Mouse (Mus musculus) adrenal gland, adult 2 months (tissue): Measurements from ENCODE around the gene Ssx9. TPM values are rescaled to one million over a fixed set of nuclear protein-coding genes. Genes with fewer than 3 reads are reported as not detected.
"Not testable (repeated sequence)": the region's sequence is repeated elsewhere in the genome, so short reads cannot be mapped to it uniquely, and the experiment has no call there.

Experiments used
- DNase-seq: peaks from one replicate; pipeline ENCODE4 v3.0.0; 2021
- long read RNA-seq: library from polyadenylated mRNA; stranded (forward); transcript quantifications from one replicate; pipeline ENCODE4 v2.0.0, GENCODE M21; 2021
- polyA plus RNA-seq: library from polyadenylated mRNA; depleted of rRNA; stranded (reverse); fragments of >200 nt; gene quantifications from 2 replicates; pipeline ENCODE4 v1.2.3, GENCODE M21; 2012; rRNA removed
- total RNA-seq, 2 experiments: library from RNA; stranded (reverse); gene quantifications; 2 replicates each; pipeline ENCODE4 v1.2.3; 2021

The Ssx9 gene
- not detected for total RNA-seq
- polyA plus RNA-seq = not detected in 2 replicates
- long read RNA-seq = 0 reads

GRCm38 (mm10) chrX:8748132-8748531 lies at the start of gene Ssx9:
TSS of gene Ssx9 (plus strand) at chrX:8748432.
- not testable (repeated sequence) for DNase-seq

- peak; percentile 6 for DNase-seq
Observed at GRCm38 (mm10) chrX:8732907-8733306, 15.3 kb upstream of the Ssx9 start.

GRCm38 (mm10) chrX:8803391-8803790 lies 55.2 kb downstream of the Ssx9 start, which contains the start of gene Ssxb5:
TSS of gene Ssxb5 (plus strand) at chrX:8803691.
- not testable (repeated sequence) for DNase-seq

Other genes starting within 250 kb of the Ssx9 start
- not detected for gene Gm14459, start 223.5 kb upstream of the Ssx9 start, total RNA-seq
- gene Gm14459, start 223.5 kb upstream of the Ssx9 start, polyA plus RNA-seq = not detected in 2 replicates
- not detected for gene Ssxb6, start 200.2 kb upstream of the Ssx9 start, total RNA-seq
- gene Ssxb6, start 200.2 kb upstream of the Ssx9 start, polyA plus RNA-seq = not detected in 2 replicates
- not detected for gene Ssxb3, start 156.6 kb upstream of the Ssx9 start, total RNA-seq
- gene Ssxb3, start 156.6 kb upstream of the Ssx9 start, polyA plus RNA-seq = not detected in 2 replicates
- not detected for gene Ssxb8, start 57.6 kb upstream of the Ssx9 start, total RNA-seq
- gene Ssxb8, start 57.6 kb upstream of the Ssx9 start, polyA plus RNA-seq = not detected in 2 replicates
- not detected for gene Ssxb5, start 55.3 kb downstream of the Ssx9 start, total RNA-seq
- gene Ssxb5, start 55.3 kb downstream of the Ssx9 start, polyA plus RNA-seq = not detected in 2 replicates
- gene Gm6592, start 95.6 kb downstream of the Ssx9 start, total RNA-seq = not detected
- gene Gm6592, start 95.6 kb downstream of the Ssx9 start, polyA plus RNA-seq = not detected in 2 replicates
- gene Gm5751, start 125.8 kb downstream of the Ssx9 start, total RNA-seq = not detected
- gene Gm5751, start 125.8 kb downstream of the Ssx9 start, polyA plus RNA-seq = not detected in 2 replicates
- gene B630019K06Rik, start 143.9 kb downstream of the Ssx9 start, total RNA-seq = 10 to 100 TPM in 1 of 2 experiments, 1 to 10 TPM in 1; 9.8 to 10.6 TPM
- 16.7 and 18.1 TPM in 2 replicates for gene B630019K06Rik, start 143.9 kb downstream of the Ssx9 start, polyA plus RNA-seq
- not detected for gene Fthl17b, start 214.5 kb downstream of the Ssx9 start, total RNA-seq
- not detected in 2 replicates for gene Fthl17b, start 214.5 kb downstream of the Ssx9 start, polyA plus RNA-seq
- gene Fthl17c, start 228.1 kb downstream of the Ssx9 start, total RNA-seq = not detected
- not detected in 2 replicates for gene Fthl17c, start 228.1 kb downstream of the Ssx9 start, polyA plus RNA-seq
- not detected for gene Fthl17d, start 238.3 kb downstream of the Ssx9 start, total RNA-seq
- gene Fthl17d, start 238.3 kb downstream of the Ssx9 start, polyA plus RNA-seq = not detected in 2 replicates